Mouse (Mus musculus) cerebellum, adult 11-12 months (tissue): ENCODE results near the gene Xpr1.

Experiments used
- DNase-seq: peaks from one replicate; pipeline ENCODE4 v3.0.0; 2022

Gene Xpr1

GRCm38 (mm10) chr1:155400056-155400455 is 17.2 kb downstream of the Xpr1 start:
- no peak for DNase-seq

- no peak for DNase-seq
These were observed 22.4 kb downstream of the Xpr1 start for GRCm38 (mm10) chr1:155394829-155395228.

GRCm38 (mm10) chr1:155394021-155394420 is 23.2 kb downstream of the Xpr1 start:
- no peak for DNase-seq

- no peak for DNase-seq
These were observed 24.4 kb downstream of the Xpr1 start for GRCm38 (mm10) chr1:155392825-155393224.

- no peak for DNase-seq
These were observed 25.7 kb downstream of the Xpr1 start for GRCm38 (mm10) chr1:155391537-155391936.

GRCm38 (mm10) chr1:155388418-155388817 is 28.8 kb downstream of the Xpr1 start:
- no peak for DNase-seq

- DNase-seq, result no peak
These were observed 30.7 kb downstream of the Xpr1 start for GRCm38 (mm10) chr1:155386551-155386950.

GRCm38 (mm10) chr1:155383319-155384302 is 33.6 kb downstream of the Xpr1 start:
- DNase-seq, result no peak

GRCm38 (mm10) chr1:155381931-155382330 is 35.3 kb downstream of the Xpr1 start:
- DNase-seq, result no peak

GRCm38 (mm10) chr1:155379289-155379688 is 37.9 kb downstream of the Xpr1 start:
- no peak for DNase-seq

- no peak for DNase-seq
These were observed 44.4 kb downstream of the Xpr1 start for GRCm38 (mm10) chr1:155372821-155373220.

- no peak for DNase-seq
These were observed 47.0 kb downstream of the Xpr1 start for GRCm38 (mm10) chr1:155370075-155370658.

GRCm38 (mm10) chr1:155366366-155366765 is 50.8 kb downstream of the Xpr1 start:
- DNase-seq, result no peak

- no peak for DNase-seq
These were observed 55.6 kb downstream of the Xpr1 start for GRCm38 (mm10) chr1:155361502-155362126.

GRCm38 (mm10) chr1:155353096-155353495 is 64.1 kb downstream of the Xpr1 start:
- DNase-seq, result no peak

- no peak for DNase-seq
These were observed 65.7 kb downstream of the Xpr1 start for GRCm38 (mm10) chr1:155351527-155351926.

- DNase-seq, result no peak
These were observed 68.7 kb downstream of the Xpr1 start for GRCm38 (mm10) chr1:155348491-155348890.

- DNase-seq, result no peak
These were observed 69.9 kb downstream of the Xpr1 start for GRCm38 (mm10) chr1:155347339-155347738.

- no peak for DNase-seq
These were observed 73.2 kb downstream of the Xpr1 start for GRCm38 (mm10) chr1:155344019-155344418.

- no peak for DNase-seq
These were observed 77.6 kb downstream of the Xpr1 start for GRCm38 (mm10) chr1:155339622-155340021.

- no peak for DNase-seq
These were observed 79.9 kb downstream of the Xpr1 start for GRCm38 (mm10) chr1:155337315-155337714.

- no peak for DNase-seq
These were observed 81.3 kb downstream of the Xpr1 start for GRCm38 (mm10) chr1:155335963-155336362.

GRCm38 (mm10) chr1:155322183-155322582 is 95.0 kb downstream of the Xpr1 start:
- DNase-seq, result no peak
